Mouse (Mus musculus) 3T3-L1 (cell line): Measurements from ENCODE around the gene Grap2.
A peak's percentile ranks its signal among the peaks of the same experiment; 100 is the strongest.
"Not testable (repeated sequence)": the region's sequence is repeated elsewhere in the genome, so short reads cannot be mapped to it uniquely, and the experiment has no call there.

ENCODE experiments used
- DNase-seq: peaks from one replicate; pipeline ENCODE4 v3.0.0-alpha.2; 2015; ENCODE audit warnings: low read depth, low spot score

Gene Grap2

GRCm38 (mm10) chr15:80566696-80567095, 5.7 kb upstream of the Grap2 start:
- DNase-seq, result no peak

GRCm38 (mm10) chr15:80567139-80567538, 5.3 kb upstream of the Grap2 start:
- DNase-seq, result no peak

GRCm38 (mm10) chr15:80567731-80568130, 4.7 kb upstream of the Grap2 start:
- peak; percentile 54 for DNase-seq

- no peak for DNase-seq
Observed at GRCm38 (mm10) chr15:80569205-80569604, 3.2 kb upstream of the Grap2 start.

GRCm38 (mm10) chr15:80570226-80570625, 2.2 kb upstream of the Grap2 start:
- no peak for DNase-seq

GRCm38 (mm10) chr15:80571611-80572010, 783 bp upstream of the Grap2 start:
- no peak for DNase-seq

GRCm38 (mm10) chr15:80572811-80573520, 572 bp downstream of the Grap2 start:
- no peak for DNase-seq

- DNase-seq, result no peak
Observed at GRCm38 (mm10) chr15:80574211-80575040, 2.0 kb downstream of the Grap2 start.

- no peak for DNase-seq
Observed at GRCm38 (mm10) chr15:80575817-80576370, 3.5 kb downstream of the Grap2 start.

- DNase-seq, result no peak
Observed at GRCm38 (mm10) chr15:80576415-80576994, 4.1 kb downstream of the Grap2 start.

GRCm38 (mm10) chr15:80577166-80577960, 5.0 kb downstream of the Grap2 start:
- DNase-seq, result no peak

GRCm38 (mm10) chr15:80579121-80579520, 6.7 kb downstream of the Grap2 start:
- DNase-seq, result no peak

GRCm38 (mm10) chr15:80580585-80580984, 8.2 kb downstream of the Grap2 start:
- not testable (repeated sequence) for DNase-seq

GRCm38 (mm10) chr15:80582581-80583495, 10.4 kb downstream of the Grap2 start:
- DNase-seq, result peak; percentile 65

- DNase-seq, result no peak
Observed at GRCm38 (mm10) chr15:80586296-80586695, 13.9 kb downstream of the Grap2 start.

GRCm38 (mm10) chr15:80590641-80591040, 18.2 kb downstream of the Grap2 start:
- no peak for DNase-seq

- no peak for DNase-seq
Observed at GRCm38 (mm10) chr15:80592737-80593136, 20.3 kb downstream of the Grap2 start.

- DNase-seq, result no peak
Observed at GRCm38 (mm10) chr15:80593877-80594276, 21.5 kb downstream of the Grap2 start.

- no peak for DNase-seq
Observed at GRCm38 (mm10) chr15:80598750-80599149, 26.4 kb downstream of the Grap2 start.

- no peak for DNase-seq
Observed at GRCm38 (mm10) chr15:80599213-80599750, 26.9 kb downstream of the Grap2 start.
